Mouse (Mus musculus) midbrain, embryonic 12.5 days (tissue): Measurements from ENCODE around the gene Tiam2. TPM values are rescaled to one million over a fixed set of nuclear protein-coding genes. Genes with fewer than 3 reads are reported as not detected.
A peak's percentile ranks its signal among the peaks of the same experiment; 100 is the strongest.

Experiments used
- ATAC-seq: fragments of 200-750 bp; cut with Nextera tagmentation; 2 replicates; pipeline ENCODE4 v1.8.0; 2017; ENCODE audit warnings: low read depth, moderate TSS enrichment, moderate library complexity; ENCODE audit not compliant: low FRiP score
- H3K27ac ChIP-seq: fragments of 300-500 bp; sonication (generic); replicated peaks from 2 replicates; pipeline ENCODE4 v1.5.1; 2016; ENCODE audit warnings: mild to moderate bottlenecking
- H3K27me3 ChIP-seq: fragments of 300-500 bp; sonication (generic); 2 replicates; pipeline ENCODE4 v1.6.1; 2016; ENCODE audit warnings: mild to moderate bottlenecking
- H3K36me3 ChIP-seq: fragments of 300-500 bp; sonication (generic); 2 replicates; pipeline ENCODE4 v1.6.1; 2016
- H3K4me1 ChIP-seq: fragments of 300-500 bp; sonication (generic); 2 replicates; pipeline ENCODE4 v1.6.1; 2016
- H3K4me2 ChIP-seq: fragments of 300-500 bp; sonication (generic); replicated peaks from 2 replicates; pipeline ENCODE4 v1.6.1; 2016; ENCODE audit warnings: mild to moderate bottlenecking, moderate library complexity
- H3K4me3 ChIP-seq: fragments of 300-500 bp; sonication (generic); 2 replicates; pipeline ENCODE4 v1.5.1; 2016; ENCODE audit warnings: mild to moderate bottlenecking
- H3K9ac ChIP-seq: fragments of 300-500 bp; sonication (generic); replicated peaks from 2 replicates; pipeline ENCODE4 v1.6.1; 2016; ENCODE audit warnings: mild to moderate bottlenecking, moderate library complexity
- H3K9me3 ChIP-seq: fragments of 300-500 bp; sonication (generic); 2 replicates; pipeline ENCODE4 v1.6.1; 2016; ENCODE audit warnings: mild to moderate bottlenecking
- WGBS: fragments of 180-500 bp; shearing (Covaris S2); methylation state at CpG from one replicate; pipeline ENCODE4 v1.1.7; 2016; 5-methylcytosine and 5-hydroxymethylcytosine counted together
- polyA plus RNA-seq: library from polyadenylated mRNA; unstranded; fragments of >200 nt; fragmentation: Nextera tagmentation; extraction: Ambion mirVana; gene quantifications from 2 replicates; pipeline ENCODE4 v1.2.1, GENCODE M21; 2016

Tiam2 gene
- polyA plus RNA-seq, 1 experiment from 2014 or later, result 5.1 TPM

DNA sequence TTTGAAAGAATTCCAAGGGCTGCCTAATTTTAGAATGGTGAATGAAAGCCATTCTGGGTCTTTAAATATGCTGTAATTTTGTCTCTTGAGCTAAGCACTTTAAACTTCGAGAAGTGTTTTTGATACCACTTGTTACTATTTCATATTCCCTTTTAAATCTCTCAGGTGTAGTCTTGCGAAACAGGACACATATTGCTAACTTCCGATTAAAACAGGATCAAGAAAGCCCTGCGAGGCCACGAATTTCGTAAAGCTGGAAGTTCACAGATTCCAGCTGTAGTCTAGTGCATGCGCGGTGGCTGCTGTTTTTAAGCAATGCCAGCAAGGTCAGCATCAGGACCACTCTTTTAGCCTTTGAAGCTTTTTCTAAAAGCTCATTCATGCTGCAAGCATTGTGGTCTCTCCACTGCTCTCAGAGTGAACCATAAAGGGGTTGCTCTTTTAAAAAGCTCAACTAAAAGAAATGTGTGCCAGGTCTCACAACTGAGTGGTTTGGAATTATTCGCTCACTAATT is 232.0 kb downstream of the Tiam2 start:
- Histone ChIP-seq H3K27ac (peak overlapping the region; percentile 39; the same call in 1 of the 2 replicates), H3K4me3 (peak overlapping the region; percentile 65), H3K36me3 (no peaks in the 10 kb centered on the region), H3K9me3 (no peaks in the 10 kb centered on the region), H3K4me2 (peak overlapping the region; percentile 66), H3K9ac (no peak overlapping the region), H3K4me1 (peaks cover 8% of the 10 kb centered on the region), H3K27me3 (no peaks in the 10 kb centered on the region)
- no peak for ATAC-seq
- 73% methylated on average over 9 of the region's 9 CpGs for WGBS

DNA sequence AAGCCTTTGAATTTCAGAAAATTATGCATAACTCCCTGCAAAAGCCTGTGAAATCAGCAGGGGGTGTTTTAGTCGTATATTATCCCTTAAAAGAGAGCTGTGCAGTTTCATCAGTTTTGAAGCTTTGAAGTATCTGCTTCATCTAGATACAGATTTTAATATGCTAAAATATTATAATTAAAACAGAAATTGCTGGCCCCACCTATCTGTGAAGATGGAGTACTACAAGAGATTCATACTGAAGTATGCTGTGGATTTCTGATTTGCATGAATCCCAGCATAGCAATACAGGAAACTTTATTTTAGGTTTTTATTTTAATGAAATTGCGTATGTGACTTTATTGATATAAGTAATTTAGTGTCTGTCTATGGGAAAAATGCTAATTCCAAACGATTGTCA is 234.2 kb downstream of the Tiam2 start:
- ATAC-seq, result no peak
- Histone ChIP-seq H3K4me1 (peaks cover 8% of the 10 kb centered on the region), H3K27me3 (no peaks in the 10 kb centered on the region), H3K36me3 (no peaks in the 10 kb centered on the region), H3K4me2 (no peak overlapping the region), H3K4me3 (no peak overlapping the region), H3K27ac (no peak overlapping the region), H3K9ac (no peak overlapping the region), H3K9me3 (no peaks in the 10 kb centered on the region)
- WGBS, result 75% methylated on average over 3 of the region's 3 CpGs

DNA sequence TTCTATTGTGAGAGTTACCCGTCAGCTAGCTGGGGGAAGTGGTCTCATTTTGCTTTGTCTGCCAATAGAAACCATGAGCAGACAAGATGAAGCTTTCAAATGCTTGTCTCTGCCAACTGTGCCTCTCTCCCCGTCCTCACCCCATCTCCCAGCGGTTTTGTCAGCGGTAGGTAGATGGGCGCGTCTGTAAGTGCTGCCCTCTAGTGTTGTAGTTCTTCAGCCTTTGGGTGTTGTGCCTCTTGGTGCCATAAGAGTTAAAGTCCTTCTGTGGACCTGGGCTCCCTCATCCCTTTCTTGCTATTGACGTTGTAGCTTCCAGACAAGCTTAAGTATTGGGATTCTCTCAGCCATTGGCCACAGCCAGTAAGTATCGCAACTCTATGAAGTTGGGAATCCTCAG is 236.0 kb downstream of the Tiam2 start:
- WGBS, result 56% methylated on average over 8 of the region's 8 CpGs
- Histone ChIP-seq H3K27ac (no peak overlapping the region), H3K27me3 (no peaks in the 10 kb centered on the region), H3K4me3 (no peak overlapping the region), H3K36me3 (no peaks in the 10 kb centered on the region), H3K4me2 (no peak overlapping the region), H3K9ac (no peak overlapping the region), H3K9me3 (no peaks in the 10 kb centered on the region), H3K4me1 (no peaks in the 10 kb centered on the region; the same call in 1 of the 2 replicates)
- no peak for ATAC-seq

DNA sequence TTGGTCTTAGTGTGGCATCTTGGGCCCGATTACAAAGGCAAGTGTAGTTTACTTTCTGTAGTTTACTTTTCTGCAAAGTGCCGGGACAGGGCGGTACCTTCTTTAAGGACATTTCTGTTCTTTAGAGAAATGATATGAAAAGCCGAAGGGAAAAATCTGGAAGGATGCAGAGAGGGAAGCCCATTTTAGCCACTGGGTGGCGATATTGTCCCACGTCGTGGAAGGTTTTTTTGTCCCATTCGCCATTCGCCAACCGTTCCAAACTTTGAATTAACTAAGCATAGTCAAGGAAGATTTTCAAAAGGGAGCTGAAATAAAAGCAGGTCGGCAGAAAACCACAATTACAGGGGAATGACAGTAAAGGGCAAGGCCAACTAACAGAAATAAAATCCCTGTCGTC is 244.5 kb downstream of the Tiam2 start:
- WGBS, result 8% methylated on average over 12 of the region's 12 CpGs
- ATAC-seq, result no peak
- H3K4me2 ChIP-seq, result no peak overlapping the region; the same call in 1 of the 2 replicates
- no peaks in the 10 kb centered on the region for H3K27me3 ChIP-seq
- no peaks in the 10 kb centered on the region for H3K4me1 ChIP-seq
- H3K9ac ChIP-seq, result no peak overlapping the region
- no peaks in the 10 kb centered on the region for H3K36me3 ChIP-seq
- no peaks in the 10 kb centered on the region for H3K9me3 ChIP-seq
- H3K27ac ChIP-seq, result no peak overlapping the region
- no peak overlapping the region for H3K4me3 ChIP-seq

Other genes starting within 250 kb of the Tiam2 start
- 28.0 and 30.5 TPM in 2 replicates for gene Scaf8, start 211.6 kb upstream of the Tiam2 start, polyA plus RNA-seq
- not detected in 2 replicates for gene Cldn20, start 206.0 kb downstream of the Tiam2 start, polyA plus RNA-seq
- 15.9 and 16.3 TPM in 2 replicates for gene Tfb1m, start 231.2 kb downstream of the Tiam2 start, polyA plus RNA-seq